ENCODE assay signal across 8 mouse cellular contexts in the genomic region with DNA sequence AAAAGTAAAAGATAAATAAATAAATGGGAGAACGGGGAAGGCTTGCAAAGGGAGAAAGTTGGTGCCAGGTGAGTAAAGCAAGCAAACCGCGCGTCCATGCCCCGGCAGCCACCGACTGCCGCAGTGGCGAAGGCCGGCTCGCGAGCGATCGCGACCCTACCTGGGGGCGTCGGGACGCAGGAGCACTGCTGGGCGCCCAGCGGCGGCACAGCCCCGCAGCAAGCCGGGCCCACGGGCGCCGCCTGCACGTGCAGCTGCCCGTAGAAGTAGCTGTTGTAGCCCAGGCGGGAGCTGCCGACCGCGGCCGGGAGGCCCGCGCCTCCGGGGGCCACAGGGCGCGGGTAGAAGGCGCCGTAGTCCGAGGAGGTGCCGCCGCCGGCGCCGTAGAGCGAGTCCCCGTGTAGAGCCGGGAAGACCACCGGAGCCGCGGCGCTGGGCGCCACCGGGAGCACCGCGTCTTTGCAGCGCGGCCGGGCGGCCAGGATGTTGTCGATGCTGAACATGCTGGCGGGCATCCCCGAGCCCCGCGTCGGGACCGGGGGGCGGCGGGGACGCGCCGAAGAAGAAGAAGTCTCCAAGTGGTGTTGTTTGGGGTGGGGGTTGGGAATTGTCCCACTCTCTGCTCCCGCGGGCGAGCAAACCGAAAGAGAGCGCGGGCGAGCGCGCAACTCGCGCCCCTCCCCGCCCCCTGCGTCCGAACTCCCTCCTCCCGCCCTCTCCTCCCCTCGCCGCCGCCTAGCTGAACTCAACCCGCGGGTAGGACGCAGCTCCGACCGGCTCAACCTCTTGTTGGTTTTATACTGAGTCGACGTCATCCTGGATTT. TPM values are rescaled to one million over a fixed set of nuclear protein-coding genes. Genes with fewer than 3 reads are reported as not detected.
DNase-seq lines count a peak whose midpoint lies in the region; ATAC-seq lines count a peak whose summit lies in the region.

A gene (minus strand): TSS at position 730 of the 824 bp plus-strand sequence.

- ATAC-seq in embryonic facial prominence, embryonic 11.5 days (replicated peaks; ENCODE audit: insufficient number of reproducible peaks, low FRiP score, low TSS enrichment, low read depth): peak; percentile 67; the same call in 1 of the 2 replicates
- ATAC-seq in limb, embryonic 15.5 days (ENCODE audit: insufficient number of reproducible peaks, low FRiP score, low TSS enrichment, low read depth): peak; percentile 45
- ATAC-seq in neural tube, embryonic 12.5 days (ENCODE audit: low FRiP score, low read depth): peak; percentile 15; the same call in 1 of the 2 replicates

- under 1% methylated on average over 84 of the region's 97 CpGs for WGBS in embryonic facial prominence, embryonic 11.5 days
- under 1% methylated on average over 92 of the region's 97 CpGs for WGBS in limb, embryonic 15.5 days
- WGBS in neural tube, embryonic 12.5 days: under 1% methylated on average over 85 of the region's 97 CpGs

- H3K36me3 ChIP-seq in embryonic facial prominence, embryonic 11.5 days (replicated peaks; ENCODE audit: control insufficient read depth, insufficient read depth, low read depth, low read length): no peaks in the 10 kb centered on the region
- H3K36me3 ChIP-seq in limb, embryonic 15.5 days: no peaks in the 10 kb centered on the region
- H3K36me3 ChIP-seq in neural tube, embryonic 12.5 days: no peaks in the 10 kb centered on the region

- H3K4me3 ChIP-seq in embryonic facial prominence, embryonic 11.5 days (ENCODE audit: low read depth, low read length): peak within 1 kb of the TSS; percentile 65
- peak within 1 kb of the TSS; percentile 58 for H3K4me3 ChIP-seq in limb, embryonic 15.5 days
- H3K4me3 ChIP-seq in neural tube, embryonic 12.5 days: peak within 1 kb of the TSS; percentile 41

- H3K4me1 ChIP-seq in embryonic facial prominence, embryonic 11.5 days (ENCODE audit: control insufficient read depth, insufficient read depth, low read length): peaks cover 2% of the 10 kb centered on the region; the same call in 1 of the 2 replicates
- peaks cover 32% of the 10 kb centered on the region for H3K4me1 ChIP-seq in limb, embryonic 15.5 days
- peaks cover 34% of the 10 kb centered on the region for H3K4me1 ChIP-seq in neural tube, embryonic 12.5 days

- peak within 1 kb of the TSS; percentile 87 for H3K27ac ChIP-seq in embryonic facial prominence, embryonic 11.5 days (replicated peaks; ENCODE audit: low read depth, low read length)
- H3K27ac ChIP-seq in limb, embryonic 15.5 days: peak within 1 kb of the TSS; percentile 67
- no peak within 1 kb of the TSS for H3K27ac ChIP-seq in neural tube, embryonic 12.5 days

- intact Hi-C loops in heart, postnatal 14 days (cut with DNase I): no loop called here

- no peaks in the 10 kb centered on the region for H3K9me3 ChIP-seq in embryonic facial prominence, embryonic 11.5 days (replicated peaks; ENCODE audit: control insufficient read depth, low read length)
- no peaks in the 10 kb centered on the region for H3K9me3 ChIP-seq in limb, embryonic 15.5 days
- H3K9me3 ChIP-seq in neural tube, embryonic 12.5 days: no peaks in the 10 kb centered on the region

- peak within 1 kb of the TSS; percentile 83 for H3K4me2 ChIP-seq in embryonic facial prominence, embryonic 11.5 days (ENCODE audit: low read depth, low read length)
- H3K4me2 ChIP-seq in limb, embryonic 15.5 days: peak within 1 kb of the TSS; percentile 93
- H3K4me2 ChIP-seq in neural tube, embryonic 12.5 days (replicated peaks): peak within 1 kb of the TSS; percentile 82

- DNase-seq in ovary, postnatal 36 days (ENCODE audit: low spot score): peak; percentile 38
- no peak for DNase-seq in ovary, postnatal 14 days (ENCODE audit: low spot score)
- DNase-seq in embryonic facial prominence, embryonic 11.5 days (ENCODE audit: low spot score): peak; percentile 88
- DNase-seq in heart, postnatal 14 days: peak; percentile 40 to 47
- DNase-seq in spleen, postnatal 36 days (ENCODE audit: low spot score in 2 of 2): no peak
- no peak for DNase-seq in c-Kit-positive CD71-positive TER-119-positive erythroid progenitor cells, embryonic 14.5 days (ENCODE audit: low spot score)

- H3K9ac ChIP-seq in embryonic facial prominence, embryonic 11.5 days (replicated peaks; ENCODE audit: low read length): peak within 1 kb of the TSS; percentile 84
- peak within 1 kb of the TSS; percentile 29 for H3K9ac ChIP-seq in limb, embryonic 15.5 days
- H3K9ac ChIP-seq in neural tube, embryonic 12.5 days: peak within 1 kb of the TSS; percentile 42

- peaks cover 22% of the 10 kb centered on the region for H3K27me3 ChIP-seq in embryonic facial prominence, embryonic 11.5 days (ENCODE audit: control insufficient read depth, insufficient read depth, low read length)
- H3K27me3 ChIP-seq in limb, embryonic 15.5 days: peaks cover 87% of the 10 kb centered on the region
- peaks cover 85% of the 10 kb centered on the region for H3K27me3 ChIP-seq in neural tube, embryonic 12.5 days (replicated peaks)

RNA-seq across cellular contexts. Expression of the gene that starts here (rescaled TPM):
- 30.3 and 34.6 TPM in 2 replicates for polyA plus RNA-seq in embryonic facial prominence, embryonic 11.5 days (2014; fragmentation: Nextera tagmentation; extraction: Ambion mirVana)
- total RNA-seq in heart, postnatal 14 days (2021): not detected
- 4.2 and 7.2 TPM in 2 replicates for polyA plus RNA-seq in limb, embryonic 15.5 days (2015; fragmentation: Nextera tagmentation; extraction: Ambion mirVana)
- 0.20 and 0.32 TPM in 2 replicates for polyA plus RNA-seq in neural tube, embryonic 12.5 days (2016; fragmentation: Nextera tagmentation; extraction: Ambion mirVana)

Comparison
In these comparisons a context has a peak if more than half of its experiments do, and no peak if none do; other contexts are left out.
1. DNase-seq: peak in ovary, postnatal 36 days (single experiment) and embryonic facial prominence, embryonic 11.5 days (single experiment); none in ovary, postnatal 14 days (single experiment), spleen, postnatal 36 days (0 of 2) and c-Kit-positive CD71-positive TER-119-positive erythroid progenitor cells, embryonic 14.5 days (single experiment).
2. Peak in DNase-seq in heart, postnatal 14 days; RNA of the gene not detected or under 1 TPM.
3. Peak in ATAC-seq, H3K4me3 ChIP-seq, H3K9ac ChIP-seq and H3K4me2 ChIP-seq in neural tube, embryonic 12.5 days; RNA of the gene not detected or under 1 TPM.
4. ATAC-seq: peak in every context shown above with its lines; median percentile 67 in embryonic facial prominence, embryonic 11.5 days; 45 in limb, embryonic 15.5 days; 15 in neural tube, embryonic 12.5 days.
5. H3K9ac ChIP-seq: peak in every context shown above with its lines; median percentile 84 in embryonic facial prominence, embryonic 11.5 days; 42 in neural tube, embryonic 12.5 days; 29 in limb, embryonic 15.5 days.
6. Peak in every context shown above with its lines, with median percentiles within 50 percentile points of each other: H3K4me2 ChIP-seq and H3K4me3 ChIP-seq.